Mouse (Mus musculus) midbrain, embryonic 10.5 days (tissue): ENCODE measurements around the gene Nudt3. TPM values are rescaled to one million over a fixed set of nuclear protein-coding genes. Genes with fewer than 3 reads are reported as not detected.

Experiments used
- DNase-seq: peaks from one replicate; pipeline ENCODE4 v3.0.0-alpha.2; 2017; ENCODE audit warnings: low spot score
- H3K27ac ChIP-seq: fragments of 300-500 bp; sonication (generic); replicated peaks from 2 replicates; pipeline ENCODE4 v1.5.1; 2016; ENCODE audit warnings: mild to moderate bottlenecking
- H3K27me3 ChIP-seq: fragments of 300-500 bp; sonication (generic); 2 replicates; pipeline ENCODE4 v1.6.1; 2016; ENCODE audit warnings: low read depth, mild to moderate bottlenecking; ENCODE audit not compliant: poor library complexity, severe bottlenecking
- H3K36me3 ChIP-seq: fragments of 300-500 bp; sonication (generic); 2 replicates; pipeline ENCODE4 v1.6.1; 2016; ENCODE audit warnings: mild to moderate bottlenecking, moderate library complexity
- H3K4me1 ChIP-seq: fragments of 300-500 bp; sonication (generic); 2 replicates; pipeline ENCODE4 v1.6.1; 2016
- H3K4me3 ChIP-seq: fragments of 300-500 bp; sonication (generic); 2 replicates; pipeline ENCODE4 v1.5.1; 2016; ENCODE audit warnings: mild to moderate bottlenecking, moderate library complexity
- H3K9me3 ChIP-seq: fragments of 300-500 bp; sonication (generic); replicated peaks from 2 replicates; pipeline ENCODE4 v1.6.1; 2016; ENCODE audit warnings: mild to moderate bottlenecking
- WGBS: fragments of 180-500 bp; shearing (Covaris S2); methylation state at CpG from one replicate; pipeline ENCODE4 v1.1.7; 2016; 5-methylcytosine and 5-hydroxymethylcytosine counted together
- polyA plus RNA-seq: library from polyadenylated mRNA; unstranded; fragments of >200 nt; fragmentation: Nextera tagmentation; extraction: Ambion mirVana; gene quantifications from 2 replicates; pipeline ENCODE4 v1.2.1, GENCODE M21; 2016

Nudt3 gene
- polyA plus RNA-seq, 1 experiment from 2014 or later = 90.0 TPM

DNA sequence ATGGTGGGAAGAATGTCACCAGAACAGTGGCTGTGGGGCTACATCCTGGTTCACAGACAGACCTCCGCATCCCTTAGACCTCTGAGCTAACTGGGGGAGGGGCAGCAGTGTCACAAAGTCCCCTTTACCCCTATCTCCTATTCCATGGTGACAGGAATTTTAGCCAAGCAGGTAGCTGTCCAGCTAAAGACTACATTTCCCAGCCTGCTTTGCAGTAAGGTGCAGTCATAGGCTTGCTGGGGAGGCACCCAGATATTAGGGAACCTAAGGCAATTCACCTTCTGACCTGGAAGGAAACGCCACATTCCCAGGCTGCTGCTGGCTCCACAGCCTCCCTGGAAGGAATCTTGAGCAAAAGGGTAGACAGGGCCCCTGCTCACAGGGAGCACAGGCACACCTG is 82.0 kb downstream of the Nudt3 start:
- Histone ChIP-seq H3K36me3 (no peaks in the 10 kb centered on the region), H3K4me3 (no peak overlapping the region), H3K27me3 (peaks cover under 1% of the 10 kb centered on the region; the same call in 1 of the 2 replicates), H3K9me3 (no peaks in the 10 kb centered on the region), H3K4me1 (peaks cover 13% of the 10 kb centered on the region), H3K27ac (no peak overlapping the region)
- WGBS = 78% methylated on average over 2 of the region's 2 CpGs
- DNase-seq = no peak

DNA sequence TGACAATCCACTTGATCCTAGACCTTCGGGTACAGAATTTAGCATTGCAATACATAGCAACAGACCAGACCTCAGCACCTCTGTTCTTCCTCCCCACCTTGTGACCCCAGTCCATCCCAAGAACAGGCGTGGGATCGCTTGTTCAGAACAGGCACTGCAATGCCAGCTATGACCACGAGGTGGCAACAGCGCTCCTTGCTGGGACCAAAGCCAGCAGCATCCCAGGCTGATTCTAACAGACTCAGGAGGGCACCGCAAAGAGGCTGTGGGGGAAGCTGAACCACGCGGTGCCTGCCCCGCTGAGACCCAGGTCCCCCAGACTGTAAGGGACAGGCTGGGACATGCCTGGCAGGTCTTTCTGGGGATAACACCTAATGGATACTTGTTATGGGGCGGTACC is 88.6 kb downstream of the Nudt3 start:
- DNase-seq = peak; percentile 92
- peaks cover 4% of the 10 kb centered on the region; the same call in 1 of the 2 replicates for H3K4me1 ChIP-seq
- H3K36me3 ChIP-seq = no peaks in the 10 kb centered on the region
- WGBS = 6% methylated on average over 10 of the region's 10 CpGs
- peak overlapping the region; percentile 26; the same call in 1 of the 2 replicates for H3K4me3 ChIP-seq
- no peaks in the 10 kb centered on the region for H3K27me3 ChIP-seq
- 0 out of 2 replicates have a peak overlapping the region, but pooled peaks have one; percentile 49 for H3K27ac ChIP-seq
- no peaks in the 10 kb centered on the region for H3K9me3 ChIP-seq

- no peaks in the 10 kb centered on the region for H3K27me3 ChIP-seq
- H3K9me3 ChIP-seq = no peaks in the 10 kb centered on the region
- DNase-seq = no peak
- no peak overlapping the region for H3K27ac ChIP-seq
- H3K36me3 ChIP-seq = no peaks in the 10 kb centered on the region
- no peak overlapping the region for H3K4me3 ChIP-seq
- 85% methylated on average over 3 of the region's 3 CpGs for WGBS
- peaks cover 11% of the 10 kb centered on the region for H3K4me1 ChIP-seq
Measured at GRCm38 (mm10) chr17:27533354-27533753, 89.9 kb downstream of the Nudt3 start.

DNA sequence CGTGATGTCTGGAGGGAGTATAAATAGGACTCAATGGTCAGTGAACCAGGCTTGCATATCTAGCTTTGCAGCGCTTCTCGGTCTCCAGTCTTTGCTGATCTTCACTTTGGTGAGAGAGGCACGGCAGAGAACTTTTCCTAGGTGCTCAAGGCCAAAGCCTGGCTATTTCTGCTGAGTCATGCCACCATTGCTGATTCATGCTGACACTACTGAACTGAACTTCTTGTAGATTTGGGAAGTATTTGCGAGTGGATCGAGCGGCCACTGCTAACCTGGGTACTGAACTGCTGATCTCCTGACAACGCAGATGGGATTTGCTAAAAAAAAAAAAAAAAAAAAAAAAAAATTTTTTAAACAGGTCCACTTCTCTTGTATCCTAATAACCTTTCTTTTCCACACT is 91.2 kb downstream of the Nudt3 start:
- WGBS = 96% methylated on average over 8 of the region's 8 CpGs
- no peaks in the 10 kb centered on the region for H3K27me3 ChIP-seq
- no peaks in the 10 kb centered on the region for H3K36me3 ChIP-seq
- H3K4me3 ChIP-seq = no peak overlapping the region
- H3K9me3 ChIP-seq = no peaks in the 10 kb centered on the region
- no peak for DNase-seq
- H3K27ac ChIP-seq = no peak overlapping the region
- H3K4me1 ChIP-seq = peaks cover 16% of the 10 kb centered on the region

Other genes starting within 250 kb of the Nudt3 start
- gene Grm4, start 102.1 kb downstream of the Nudt3 start, polyA plus RNA-seq = 2.8 and 3.5 TPM in 2 replicates
- 620 and 831 TPM in 2 replicates for gene Hmga1, start 67.0 kb downstream of the Nudt3 start, polyA plus RNA-seq
- 16.4 and 19.2 TPM in 2 replicates for gene AI413582, start 57.7 kb downstream of the Nudt3 start, polyA plus RNA-seq
- gene RPS10-NUDT3, start 11.7 kb upstream of the Nudt3 start, polyA plus RNA-seq = not detected in 2 replicates
- gene Rps10, start 13.2 kb upstream of the Nudt3 start, polyA plus RNA-seq = 731 and 876 TPM in 2 replicates
- gene Pacsin1, start 32.0 kb upstream of the Nudt3 start, polyA plus RNA-seq = 3.1 and 3.3 TPM in 2 replicates
- gene Spdef, start 105.5 kb upstream of the Nudt3 start, polyA plus RNA-seq = 0.16 and 0.25 TPM in 2 replicates
- gene D17Wsu92e, start 197.2 kb upstream of the Nudt3 start, polyA plus RNA-seq = 11.1 and 12.1 TPM in 2 replicates
- 403 and 447 TPM in 2 replicates for gene Snrpc, start 214.7 kb upstream of the Nudt3 start, polyA plus RNA-seq
- gene Uhrf1bp1, start 232.9 kb upstream of the Nudt3 start, polyA plus RNA-seq = 6.3 and 6.6 TPM in 2 replicates